Mouse (Mus musculus) testis, adult 2 months (tissue): ENCODE measurements around the gene Rpl10-ps3. TPM values are rescaled to one million over a fixed set of nuclear protein-coding genes. Genes with fewer than 3 reads are reported as not detected.

Experiments used
- H3K27ac ChIP-seq: fragments of 200-500 bp; 2 replicates; pipeline ENCODE4 v1.5.1; 2012; ENCODE audit warnings: low read depth, low read length; ENCODE audit not compliant: control insufficient read depth, insufficient read depth
- H3K27me3 ChIP-seq: fragments of 200-500 bp; 2 replicates; pipeline ENCODE4 v1.6.1; 2012; ENCODE audit warnings: mild to moderate bottlenecking, low read length, moderate library complexity; ENCODE audit not compliant: control insufficient read depth, insufficient read depth
- H3K36me3 ChIP-seq: fragments of 200-500 bp; 2 replicates; pipeline ENCODE4 v1.6.1; 2012; ENCODE audit warnings: mild to moderate bottlenecking, low read length; ENCODE audit not compliant: control insufficient read depth, insufficient read depth
- H3K4me1 ChIP-seq: fragments of 200-500 bp; 2 replicates; pipeline ENCODE4 v1.6.1; 2012; ENCODE audit warnings: low read length; ENCODE audit not compliant: control insufficient read depth, insufficient read depth
- H3K4me3 ChIP-seq: fragments of 200-500 bp; 2 replicates; pipeline ENCODE4 v1.5.1; 2012; ENCODE audit warnings: low read depth, mild to moderate bottlenecking, low read length, moderate library complexity, mixed read lengths; ENCODE audit not compliant: control insufficient read depth
- CTCF ChIP-seq: fragments of 200-500 bp; IDR thresholded peaks from 2 replicates; pipeline ENCODE4 v1.5.1; 2012; ENCODE audit warnings: low read depth, mild to moderate bottlenecking, inconsistent platforms, low read length, moderate library complexity; ENCODE audit not compliant: control insufficient read depth, insufficient read depth, insufficient replicate concordance
- POLR2A ChIP-seq: fragments of 200-500 bp; IDR thresholded peaks from 2 replicates; pipeline ENCODE4 v1.6.1; 2012; ENCODE audit warnings: low read depth, mild to moderate bottlenecking, inconsistent platforms, low read length, moderate library complexity; ENCODE audit not compliant: control insufficient read depth
- polyA plus RNA-seq: library from polyadenylated mRNA; depleted of rRNA; stranded (reverse); fragments of >200 nt; gene quantifications from 2 replicates; pipeline ENCODE4 v1.2.3, GENCODE M21; 2012

Gene Rpl10-ps3
- polyA plus RNA-seq, 1 experiment: 5.3 TPM

- H3K4me1 ChIP-seq: no peaks in the 10 kb centered on the region
- H3K27ac ChIP-seq: no peak overlapping the region
- TF ChIP-seq POLR2A (no peak), CTCF (no peak)
- no peaks in the 10 kb centered on the region for H3K36me3 ChIP-seq
- H3K27me3 ChIP-seq: no peaks in the 10 kb centered on the region
- no peak overlapping the region for H3K4me3 ChIP-seq
Observed at GRCm38 (mm10) chr9:50335539-50336325, 9.0 kb downstream of the Rpl10-ps3 start.

GRCm38 (mm10) chr9:50333413-50333812, 11.4 kb downstream of the Rpl10-ps3 start:
- TF ChIP-seq CTCF (peak; percentile 43; the same call in 1 of the 2 replicates), POLR2A (no peak)
- Histone ChIP-seq H3K27me3 (no peaks in the 10 kb centered on the region), H3K27ac (no peak overlapping the region), H3K4me1 (no peaks in the 10 kb centered on the region), H3K4me3 (no peak overlapping the region), H3K36me3 (no peaks in the 10 kb centered on the region)

GRCm38 (mm10) chr9:50324355-50325225, 20.2 kb downstream of the Rpl10-ps3 start:
- Histone ChIP-seq H3K27me3 (no peaks in the 10 kb centered on the region), H3K36me3 (no peaks in the 10 kb centered on the region), H3K4me3 (no peak overlapping the region), H3K4me1 (no peaks in the 10 kb centered on the region), H3K27ac (no peak overlapping the region)
- TF ChIP-seq POLR2A (no peak), CTCF (no peak)

GRCm38 (mm10) chr9:50320729-50321128, 24.0 kb downstream of the Rpl10-ps3 start:
- no peak for TF ChIP-seq POLR2A
- TF ChIP-seq CTCF: no peak
- no peaks in the 10 kb centered on the region for H3K36me3 ChIP-seq
- no peak overlapping the region for H3K27ac ChIP-seq
- H3K27me3 ChIP-seq: no peaks in the 10 kb centered on the region
- no peak overlapping the region for H3K4me3 ChIP-seq
- no peaks in the 10 kb centered on the region for H3K4me1 ChIP-seq

- Histone ChIP-seq H3K36me3 (no peaks in the 10 kb centered on the region), H3K4me3 (no peak overlapping the region), H3K27me3 (no peaks in the 10 kb centered on the region), H3K27ac (no peak overlapping the region), H3K4me1 (no peaks in the 10 kb centered on the region)
- no peak for TF ChIP-seq POLR2A
- no peak for TF ChIP-seq CTCF
Observed at GRCm38 (mm10) chr9:50319506-50319905, 25.3 kb downstream of the Rpl10-ps3 start.

GRCm38 (mm10) chr9:50317299-50317698, 27.5 kb downstream of the Rpl10-ps3 start:
- Histone ChIP-seq H3K4me1 (no peaks in the 10 kb centered on the region), H3K4me3 (no peak overlapping the region), H3K36me3 (no peaks in the 10 kb centered on the region), H3K27me3 (no peaks in the 10 kb centered on the region), H3K27ac (no peak overlapping the region)
- TF ChIP-seq CTCF (no peak), POLR2A (no peak)

- Histone ChIP-seq H3K36me3 (no peaks in the 10 kb centered on the region), H3K27me3 (no peaks in the 10 kb centered on the region), H3K4me1 (no peaks in the 10 kb centered on the region), H3K4me3 (no peak overlapping the region), H3K27ac (no peak overlapping the region)
- TF ChIP-seq CTCF: no peak
- TF ChIP-seq POLR2A: no peak
Observed at GRCm38 (mm10) chr9:50315650-50316049, 29.1 kb downstream of the Rpl10-ps3 start.
